Mouse (Mus musculus) testis, postnatal 14 days (tissue): Measurements from ENCODE around the gene Gucd1.
"Not testable (repeated sequence)": the region's sequence is repeated elsewhere in the genome, so short reads cannot be mapped to it uniquely, and the experiment has no call there.

Source experiments
- DNase-seq: peaks from one replicate; pipeline ENCODE4 v3.0.0; 2021; ENCODE audit warnings: low spot score

Gene Gucd1

GRCm38 (mm10) chr10:75535423-75535822 is 17.7 kb upstream of the Gucd1 start:
- no peak for DNase-seq

DNA sequence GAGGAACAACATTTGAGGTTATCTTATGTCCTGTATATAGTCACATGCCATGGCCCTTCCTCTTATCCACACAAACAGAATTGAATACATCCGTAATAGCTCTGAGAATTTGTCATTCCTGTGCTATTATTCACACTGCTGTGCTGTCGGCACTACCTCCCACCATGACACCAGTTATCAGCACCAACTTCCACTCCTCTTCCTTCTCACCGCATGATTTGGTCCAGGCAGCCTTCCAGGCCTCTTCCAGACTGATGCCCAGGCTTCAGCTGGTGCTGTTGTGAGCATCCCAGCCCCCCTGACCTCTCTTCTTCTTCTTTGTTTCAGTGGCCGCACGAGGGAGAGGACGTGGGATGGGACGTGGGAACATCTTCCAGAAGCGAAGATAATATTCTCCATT is 17.2 kb upstream of the Gucd1 start:
- DNase-seq: peak; percentile 75

DNA sequence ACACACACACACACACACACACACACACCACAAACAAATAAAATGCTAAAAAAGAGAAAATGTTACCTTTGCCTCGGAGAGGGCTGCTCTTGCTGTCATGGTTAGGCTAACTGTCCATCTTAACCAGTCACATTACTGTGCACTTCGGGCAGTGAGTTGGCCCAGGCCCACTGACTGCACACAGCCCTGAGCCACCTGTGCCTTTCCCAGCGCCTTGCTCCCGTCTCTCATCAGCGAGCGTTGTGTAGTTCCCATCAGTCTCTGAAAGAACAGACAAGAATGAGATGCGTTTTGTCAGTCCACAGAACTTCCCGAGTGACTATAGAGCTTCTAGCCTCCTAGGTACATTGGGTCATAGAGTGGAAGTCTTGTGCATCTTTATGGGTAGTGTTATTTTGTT is 16.4 kb upstream of the Gucd1 start:
- no peak for DNase-seq

DNA sequence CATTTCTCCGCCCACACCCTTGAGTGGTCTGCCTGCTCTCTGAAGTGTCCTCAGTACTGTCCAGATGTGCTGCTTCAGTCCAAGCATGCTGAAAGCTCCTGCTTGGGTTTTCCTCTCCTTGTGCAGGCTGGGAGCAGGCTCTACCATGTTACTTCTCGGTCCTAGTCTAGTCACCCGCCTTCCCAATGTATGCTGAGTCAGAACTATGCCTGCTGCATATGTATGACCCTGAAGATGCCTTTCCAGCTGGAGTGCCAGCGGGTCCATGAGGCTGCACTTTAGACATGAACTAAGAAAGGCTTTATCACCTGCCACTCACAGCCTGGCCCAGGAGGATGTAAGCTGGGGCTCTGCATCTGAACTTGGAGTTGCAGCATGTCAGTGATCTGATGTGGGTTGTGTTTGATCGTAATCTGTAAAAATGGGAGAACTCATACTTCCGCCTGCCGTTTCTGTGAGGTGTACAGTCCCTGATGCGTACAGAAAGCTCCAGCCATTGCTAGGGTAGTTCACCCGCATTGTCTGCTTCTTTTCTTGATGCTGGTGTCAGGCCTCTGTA is 13.8 kb upstream of the Gucd1 start:
- DNase-seq: no peak

DNA sequence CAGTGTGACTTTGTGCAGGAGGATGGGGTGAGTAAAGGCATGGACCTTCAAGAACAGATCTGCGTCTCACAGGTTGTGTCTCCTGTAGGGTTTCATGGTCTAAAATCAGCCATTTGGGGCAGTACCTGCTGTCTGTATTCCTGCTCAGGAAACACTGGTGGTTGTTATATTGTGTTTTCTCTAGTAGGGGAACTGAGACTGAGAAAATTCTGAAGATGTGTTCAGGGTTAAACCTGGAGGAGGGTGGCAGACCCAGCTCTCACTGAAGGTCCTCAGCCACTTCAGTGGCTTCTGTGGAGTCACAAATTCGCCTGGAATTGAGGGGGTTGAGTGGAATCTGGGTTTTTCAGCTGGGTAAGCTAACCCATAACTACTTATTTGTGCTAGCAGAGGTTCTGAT is 12.6 kb upstream of the Gucd1 start:
- DNase-seq: no peak

- not testable (repeated sequence) for DNase-seq
Observed at GRCm38 (mm10) chr10:75525450-75525849, 7.7 kb upstream of the Gucd1 start.

GRCm38 (mm10) chr10:75521643-75522042 is 3.9 kb upstream of the Gucd1 start:
- no peak for DNase-seq

DNA sequence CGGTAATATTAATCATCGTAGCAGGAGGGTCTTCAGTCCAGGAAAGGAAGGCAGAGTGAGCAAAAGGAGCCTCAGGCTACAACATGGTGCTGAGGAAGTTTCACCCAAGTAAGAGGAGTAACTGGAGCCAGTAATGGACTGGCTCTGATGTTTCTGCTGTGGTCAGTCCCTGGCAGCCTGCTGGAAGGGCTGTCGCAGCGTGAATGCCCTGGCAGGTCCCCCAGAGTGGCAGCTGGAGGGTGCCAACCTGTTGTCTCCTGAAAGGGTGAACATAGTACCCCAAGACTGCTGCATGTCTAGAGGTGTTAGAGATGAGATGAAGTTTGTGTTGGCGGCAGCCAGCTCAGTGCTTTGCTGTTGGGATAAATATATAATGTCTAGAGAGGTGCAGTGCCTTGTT is 2.8 kb upstream of the Gucd1 start:
- DNase-seq: no peak

GRCm38 (mm10) chr10:75517073-75517757 is 557 bp downstream of the Gucd1 start, which contains the start of gene Snrpd3:
Snrpd3 (plus strand) TSS chr10:75517551.
- DNase-seq: peak; percentile 94

DNA sequence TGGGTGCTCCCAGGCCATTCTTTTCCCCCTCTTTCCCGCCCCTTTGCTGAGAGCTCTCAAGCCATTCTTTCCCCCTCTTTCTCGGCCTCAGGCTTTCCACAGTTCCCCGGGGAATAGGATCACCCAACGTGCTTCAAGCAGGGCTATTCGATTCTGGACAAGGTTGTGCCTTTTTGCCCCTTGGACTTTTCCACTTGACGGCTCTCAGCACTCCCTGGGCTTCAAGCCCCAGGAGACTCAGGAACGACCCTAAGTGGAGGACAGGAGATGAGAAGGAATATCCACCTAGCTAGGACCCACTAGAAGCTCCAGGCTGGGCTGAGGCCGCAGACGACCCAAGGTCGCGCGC is 1.1 kb downstream of the Gucd1 start:
- DNase-seq: peak; percentile 27

- DNase-seq: no peak
Observed at GRCm38 (mm10) chr10:75516038-75516723, 1.6 kb downstream of the Gucd1 start.

DNA sequence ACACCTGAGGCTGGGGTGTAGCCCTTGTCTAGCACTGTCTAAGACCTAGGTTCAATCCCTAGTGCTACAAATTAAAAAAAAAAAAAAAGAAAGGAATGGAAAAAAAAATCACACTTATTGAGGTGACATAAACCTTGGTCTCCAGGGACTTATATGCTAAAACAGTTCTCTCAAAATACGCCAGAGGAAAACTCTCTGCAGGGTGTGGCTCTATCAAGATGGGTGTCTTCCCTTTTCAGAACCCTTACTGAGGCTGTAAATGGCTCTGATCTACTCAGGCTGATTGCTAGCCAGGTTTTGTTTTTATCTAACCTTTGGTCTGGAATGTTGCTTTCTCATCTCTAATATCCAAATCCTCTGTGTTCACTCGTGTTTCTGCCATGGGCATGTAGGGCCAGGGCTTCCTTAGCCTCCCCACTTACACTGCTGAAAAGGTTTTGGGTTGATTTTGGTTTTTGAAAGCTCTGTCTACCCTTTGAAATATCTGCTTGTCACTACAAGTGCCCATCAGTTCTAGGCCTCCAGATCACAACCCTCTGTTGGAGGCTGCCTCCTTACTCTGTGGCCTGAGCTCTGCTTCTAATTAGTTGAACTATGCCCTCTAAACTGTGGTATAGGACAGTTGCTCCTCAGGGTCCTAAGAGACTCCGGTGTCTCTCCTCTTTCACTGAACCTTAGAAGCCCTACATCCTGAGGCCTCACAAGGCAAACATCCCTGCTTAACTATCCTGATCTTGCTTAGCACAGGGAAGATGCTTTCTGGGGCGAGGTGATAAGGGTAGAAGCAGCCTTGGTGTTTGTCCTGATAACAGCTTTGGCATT is 2.3 kb downstream of the Gucd1 start:
- DNase-seq: no peak

- no peak for DNase-seq
Observed at GRCm38 (mm10) chr10:75514361-75514760, 3.4 kb downstream of the Gucd1 start.

DNA sequence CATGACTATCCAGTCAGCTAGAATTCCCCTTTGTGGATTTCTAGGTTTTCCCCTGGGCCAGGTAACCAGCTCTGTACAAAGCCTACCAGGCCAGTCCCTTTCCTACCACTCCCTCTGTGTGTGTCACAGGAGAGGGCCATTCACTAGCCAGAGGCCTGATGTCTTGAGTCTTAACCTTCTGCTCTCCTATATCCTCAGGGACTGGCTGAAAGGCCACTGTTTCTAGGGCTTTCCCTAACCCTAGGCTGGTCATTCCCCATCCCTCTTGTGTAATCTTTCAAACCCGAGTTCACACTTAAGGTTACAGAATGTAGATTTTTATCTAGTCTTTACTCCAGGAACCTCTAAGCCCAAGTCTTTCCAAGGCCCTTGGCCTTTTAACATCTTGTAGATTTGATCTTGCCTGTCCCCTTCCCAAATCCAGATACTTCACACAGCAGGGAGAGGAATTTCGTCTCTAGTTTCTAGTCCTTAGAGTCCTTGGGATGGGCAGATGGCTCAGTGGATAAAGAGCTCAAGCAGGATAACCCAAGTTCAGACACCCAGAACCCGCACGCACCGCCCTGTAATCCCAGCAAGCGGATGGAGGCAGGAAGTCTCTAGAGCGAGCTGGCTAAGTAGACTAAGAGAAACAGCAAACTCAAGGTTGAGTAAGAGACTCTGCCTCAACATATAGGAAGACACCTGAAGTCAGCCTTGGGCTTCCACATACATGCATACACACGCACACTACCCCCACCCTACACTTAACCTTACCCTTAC is 4.3 kb downstream of the Gucd1 start:
- no peak for DNase-seq

- DNase-seq: no peak
Observed at GRCm38 (mm10) chr10:75512796-75513195, 5.0 kb downstream of the Gucd1 start.

DNA sequence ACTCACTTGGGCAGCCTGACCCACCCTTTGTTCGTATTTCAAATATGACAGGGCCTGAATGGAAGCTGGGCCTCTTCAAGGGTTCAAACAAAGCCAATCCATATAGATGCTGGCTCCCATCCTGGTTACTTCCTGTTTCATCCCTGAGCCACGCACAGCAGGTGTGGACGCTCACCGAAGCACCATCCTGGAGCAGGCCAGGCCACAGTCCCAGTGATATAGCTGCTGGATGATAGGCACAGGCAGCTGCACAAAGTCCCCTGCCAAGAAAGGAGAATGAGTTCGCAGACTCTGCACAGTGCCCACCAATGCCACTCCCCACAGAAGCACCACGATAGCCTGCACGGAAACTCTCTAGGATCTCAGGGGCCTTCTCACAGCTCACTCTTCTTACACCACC is 5.9 kb downstream of the Gucd1 start:
- DNase-seq: no peak

DNA sequence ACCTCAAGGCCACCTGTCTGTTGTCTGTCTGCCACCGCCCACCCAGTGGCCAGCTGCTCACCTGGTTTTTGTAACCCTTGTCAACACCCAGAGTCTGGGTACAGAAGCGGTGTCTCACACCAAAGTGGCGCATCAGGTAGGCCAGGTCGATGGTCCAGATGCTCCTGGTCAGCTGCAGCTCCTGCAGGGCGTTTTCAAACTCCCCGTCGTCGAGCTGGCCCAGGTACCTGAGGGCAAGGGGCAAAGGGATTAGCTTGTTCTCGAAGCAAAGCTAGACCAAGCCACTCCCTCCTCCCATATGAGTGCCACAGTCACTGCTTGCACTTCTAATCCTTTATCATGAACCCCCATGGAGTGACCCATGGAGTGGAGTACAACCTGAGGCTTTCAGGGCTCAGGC is 6.7 kb downstream of the Gucd1 start:
- DNase-seq: no peak

DNA sequence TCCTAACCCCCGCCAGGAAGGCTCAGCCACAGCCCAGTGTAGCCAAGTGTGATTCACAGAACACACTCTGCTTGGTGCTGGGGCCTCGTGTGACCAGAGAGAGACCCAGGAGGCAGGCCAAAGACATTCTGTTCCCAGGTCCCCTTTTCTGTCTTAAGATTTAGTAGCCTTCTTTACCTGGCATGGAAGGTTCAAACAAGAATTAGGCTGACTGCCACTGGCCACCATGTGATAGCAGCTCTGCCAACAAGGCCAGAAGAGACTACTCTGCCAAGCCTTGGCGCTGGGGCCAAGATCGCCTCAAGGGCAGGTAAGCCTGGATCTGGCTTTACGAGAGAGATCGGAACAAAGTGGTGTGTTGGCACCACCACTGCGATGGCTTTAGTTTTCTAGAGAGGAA is 7.3 kb downstream of the Gucd1 start:
- DNase-seq: no peak

DNA sequence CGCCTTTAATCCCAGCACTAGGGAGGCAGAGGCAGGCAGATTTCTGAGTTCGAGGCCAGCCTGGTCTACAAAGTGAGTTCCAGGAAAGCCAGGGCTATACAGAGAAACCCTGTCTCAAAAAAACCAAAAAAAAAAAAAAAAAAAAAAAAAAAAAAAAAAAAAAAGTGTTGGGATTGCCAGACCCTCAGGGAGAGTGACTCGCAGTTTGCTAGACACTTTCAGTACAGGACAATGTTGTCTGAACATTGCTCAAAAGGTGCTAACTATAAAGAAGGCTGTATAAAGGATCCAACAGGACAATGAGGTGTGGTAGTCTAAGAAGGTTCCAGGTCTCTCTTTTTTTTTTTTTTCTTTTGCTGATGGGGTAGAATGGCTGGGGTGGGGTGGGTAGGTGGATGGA is 11.8 kb downstream of the Gucd1 start:
- not testable (repeated sequence) for DNase-seq

DNA sequence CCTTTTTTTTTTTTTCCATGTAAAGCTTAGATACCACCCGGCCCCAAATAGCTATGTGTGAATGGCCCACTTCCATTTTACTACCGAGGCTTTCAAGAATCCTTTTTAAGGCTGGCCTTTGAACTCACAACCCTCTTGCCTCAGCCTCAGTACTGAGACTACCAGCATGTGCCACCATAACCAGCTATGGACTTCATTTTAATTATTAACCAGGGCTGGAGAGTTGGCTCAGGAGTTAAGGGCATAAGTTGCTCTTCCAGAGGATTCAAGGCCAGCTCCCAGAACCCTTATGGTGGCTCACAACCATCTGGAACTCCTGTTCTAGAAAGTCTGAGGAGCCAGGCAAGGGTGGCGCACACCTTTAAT is 12.7 kb downstream of the Gucd1 start:
- DNase-seq: no peak

GRCm38 (mm10) chr10:75504234-75505129 is 13.3 kb downstream of the Gucd1 start:
- no peak for DNase-seq
